Mouse (Mus musculus) C2C12 (cell line): ENCODE results near the gene Prrx2. TPM values are rescaled to one million over a fixed set of nuclear protein-coding genes. Genes with fewer than 3 reads are reported as not detected.

Experiments used
- H3K27me3 ChIP-seq: one replicate; pipeline ENCODE4 v1.6.1; 2011; ENCODE audit not compliant: control insufficient read depth, insufficient read depth, insufficient read length
- H3K36me3 ChIP-seq: one replicate; pipeline ENCODE4 v1.6.1; 2011; ENCODE audit not compliant: control insufficient read depth, insufficient read depth
- H3K4me3 ChIP-seq: one replicate; pipeline ENCODE4 v1.5.1; 2011; ENCODE audit warnings: mild to moderate bottlenecking, control low read depth; ENCODE audit not compliant: poor library complexity, insufficient read depth, severe bottlenecking
- H3K79me2 ChIP-seq: one replicate; pipeline ENCODE4 v1.6.1; 2011; ENCODE audit not compliant: control insufficient read depth, insufficient read depth
- H3K79me3 ChIP-seq: one replicate; pipeline ENCODE4 v1.6.1; 2011; ENCODE audit warnings: low read depth, control low read depth
- H3ac ChIP-seq: one replicate; pipeline ENCODE3; 2011; ENCODE audit warnings: low read depth; ENCODE audit not compliant: control insufficient read depth, insufficient read length
- CEBPB ChIP-seq: IDR thresholded peaks from one replicate; pipeline ENCODE4 v1.6.1; 2011; ENCODE audit warnings: low read depth, mild to moderate bottlenecking, control low read depth, moderate library complexity
- CTCF ChIP-seq: IDR thresholded peaks from one replicate; pipeline ENCODE4 v1.5.1; 2011; ENCODE audit not compliant: control insufficient read depth, insufficient read depth, insufficient read length
- FOSL1 ChIP-seq: IDR thresholded peaks from one replicate; pipeline ENCODE4 v1.8.0; 2011; ENCODE audit warnings: mild to moderate bottlenecking, low read length; ENCODE audit not compliant: poor library complexity, insufficient read depth, severe bottlenecking
- MAX ChIP-seq: IDR thresholded peaks from one replicate; pipeline ENCODE4 v1.6.1; 2011; ENCODE audit warnings: mild to moderate bottlenecking, control low read depth
- MYOD1 ChIP-seq: IDR thresholded peaks from one replicate; pipeline ENCODE4 v1.6.1; 2011; ENCODE audit warnings: low read depth; ENCODE audit not compliant: control insufficient read depth, insufficient read length
- MYOG ChIP-seq: IDR thresholded peaks from one replicate; pipeline ENCODE4 v1.6.1; 2011; ENCODE audit not compliant: control insufficient read depth, insufficient read length; ENCODE audit errors: extremely low read depth
- USF1 ChIP-seq: IDR thresholded peaks from one replicate; pipeline ENCODE4 v1.6.1; 2011; ENCODE audit warnings: low read depth, mild to moderate bottlenecking, control low read depth, moderate library complexity
- polyA plus RNA-seq: library from polyadenylated mRNA; unstranded; fragments of >200 nt; fragmentation: generic; extraction: Trizol; gene quantifications from one replicate; pipeline ENCODE4 v1.2.1, GENCODE M21; 2012; ENCODE audit warnings: missing spikeins

The Prrx2 gene
- polyA plus RNA-seq, 1 experiment, result 191 TPM

- no peak for TF ChIP-seq CTCF
- TF ChIP-seq MYOD1, result no peak
- TF ChIP-seq MYOG, result no peak
- TF ChIP-seq FOSL1, result no peak
- no peak for TF ChIP-seq USF1
- TF ChIP-seq CEBPB, result no peak
- no peak for TF ChIP-seq MAX
- peaks cover 91% of the 10 kb centered on the region for H3K36me3 ChIP-seq
- H3K27me3 ChIP-seq, result no peaks in the 10 kb centered on the region
- peaks cover 74% of the 10 kb centered on the region for H3K79me2 ChIP-seq
- H3K4me3 ChIP-seq, result no peak overlapping the region
- H3ac ChIP-seq, result no peak overlapping the region
- peaks cover 35% of the 10 kb centered on the region for H3K79me3 ChIP-seq
Measured at GRCm38 (mm10) chr2:30816383-30816782, 18.4 kb upstream of the Prrx2 start.

- Histone ChIP-seq H3K27me3 (no peaks in the 10 kb centered on the region), H3K79me2 (peaks cover 59% of the 10 kb centered on the region), H3ac (no peak overlapping the region), H3K36me3 (peaks cover 96% of the 10 kb centered on the region), H3K4me3 (no peak overlapping the region), H3K79me3 (peaks cover 16% of the 10 kb centered on the region)
- TF ChIP-seq USF1 (no peak), CTCF (no peak), FOSL1 (no peak), CEBPB (no peak), MYOG (no peak), MAX (no peak), MYOD1 (no peak)
Measured at GRCm38 (mm10) chr2:30819873-30820272, 14.9 kb upstream of the Prrx2 start.

DNA sequence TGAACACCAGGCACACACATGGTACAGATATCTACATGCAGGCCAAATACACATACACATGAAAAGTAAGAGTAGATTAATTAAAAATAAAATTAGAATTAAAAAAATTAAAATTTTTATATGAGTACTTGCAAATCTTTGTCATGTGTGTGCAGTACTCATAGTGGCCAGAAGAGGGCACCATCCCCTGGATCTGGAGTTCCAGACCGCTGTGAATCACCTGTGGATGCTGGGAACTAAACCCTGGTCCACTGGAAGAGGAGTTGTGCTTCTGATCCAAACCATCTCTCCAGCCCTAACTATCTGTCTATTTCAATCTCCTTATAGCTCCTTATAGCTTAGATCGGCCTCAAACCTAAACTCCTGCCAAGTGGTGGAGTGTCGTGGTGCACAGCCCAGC lies 13.7 kb upstream of the Prrx2 start:
- H3K79me3 ChIP-seq, result peaks cover 15% of the 10 kb centered on the region
- H3K79me2 ChIP-seq, result peaks cover 60% of the 10 kb centered on the region
- H3K4me3 ChIP-seq, result no peak overlapping the region
- H3ac ChIP-seq, result no peak overlapping the region
- peaks cover 96% of the 10 kb centered on the region for H3K36me3 ChIP-seq
- no peaks in the 10 kb centered on the region for H3K27me3 ChIP-seq
- TF ChIP-seq MYOD1 (no peak), CTCF (no peak), MYOG (no peak), FOSL1 (no peak), USF1 (no peak), MAX (no peak), CEBPB (no peak)

GRCm38 (mm10) chr2:30822460-30822859 lies 12.3 kb upstream of the Prrx2 start:
- no peaks in the 10 kb centered on the region for H3K27me3 ChIP-seq
- TF ChIP-seq CTCF (no peak), MAX (no peak), USF1 (no peak), CEBPB (no peak), MYOG (no peak), MYOD1 (no peak), FOSL1 (no peak)
- peaks cover 93% of the 10 kb centered on the region for H3K36me3 ChIP-seq
- peaks cover 27% of the 10 kb centered on the region for H3K79me3 ChIP-seq
- H3K4me3 ChIP-seq, result no peak overlapping the region
- peaks cover 64% of the 10 kb centered on the region for H3K79me2 ChIP-seq
- no peak overlapping the region for H3ac ChIP-seq

DNA sequence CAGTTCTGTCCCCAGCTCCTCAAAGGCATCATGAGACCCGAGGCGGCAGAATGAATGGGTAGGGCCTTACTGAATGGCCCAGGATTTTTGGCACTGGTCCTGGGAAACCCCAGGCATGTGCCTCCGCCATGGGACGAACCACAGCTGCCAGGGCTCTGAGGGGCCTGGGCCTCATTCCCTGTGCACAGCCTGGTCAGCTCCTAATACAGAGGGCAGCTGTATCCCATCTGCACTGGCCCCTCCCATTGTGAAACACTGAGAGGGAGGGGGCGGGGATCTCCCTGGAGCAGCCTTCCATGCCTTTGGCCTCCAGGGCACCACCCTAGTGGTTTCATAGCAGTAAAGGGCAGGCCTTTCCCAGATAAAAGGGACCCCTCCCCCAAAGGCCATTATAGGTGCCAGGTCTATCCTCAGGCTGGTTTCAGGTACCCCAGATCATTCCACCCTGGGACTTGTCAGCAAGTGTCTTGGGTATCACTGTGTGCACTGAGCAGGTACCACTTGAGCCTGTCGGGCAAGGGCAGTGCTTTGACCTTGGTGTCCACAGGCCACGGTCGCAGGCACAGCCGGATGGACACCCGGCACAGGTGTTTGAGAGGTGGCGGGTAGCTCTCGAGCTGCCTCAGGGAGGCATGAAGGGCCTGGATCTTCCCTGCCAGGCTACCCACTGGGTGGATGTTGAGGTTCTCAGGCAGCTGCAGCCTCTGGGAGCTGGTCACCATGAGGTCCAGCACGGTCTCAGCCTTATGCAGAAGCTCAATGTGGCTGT lies 11.2 kb upstream of the Prrx2 start:
- H3K36me3 ChIP-seq, result peaks cover 83% of the 10 kb centered on the region
- peaks cover 60% of the 10 kb centered on the region for H3K79me2 ChIP-seq
- peaks cover 32% of the 10 kb centered on the region for H3K79me3 ChIP-seq
- TF ChIP-seq FOSL1 (no peak), MYOD1 (peak; percentile 3)
- H3K27me3 ChIP-seq, result no peaks in the 10 kb centered on the region
- peak overlapping the region; percentile 12 for H3ac ChIP-seq
- no peak overlapping the region for H3K4me3 ChIP-seq

DNA sequence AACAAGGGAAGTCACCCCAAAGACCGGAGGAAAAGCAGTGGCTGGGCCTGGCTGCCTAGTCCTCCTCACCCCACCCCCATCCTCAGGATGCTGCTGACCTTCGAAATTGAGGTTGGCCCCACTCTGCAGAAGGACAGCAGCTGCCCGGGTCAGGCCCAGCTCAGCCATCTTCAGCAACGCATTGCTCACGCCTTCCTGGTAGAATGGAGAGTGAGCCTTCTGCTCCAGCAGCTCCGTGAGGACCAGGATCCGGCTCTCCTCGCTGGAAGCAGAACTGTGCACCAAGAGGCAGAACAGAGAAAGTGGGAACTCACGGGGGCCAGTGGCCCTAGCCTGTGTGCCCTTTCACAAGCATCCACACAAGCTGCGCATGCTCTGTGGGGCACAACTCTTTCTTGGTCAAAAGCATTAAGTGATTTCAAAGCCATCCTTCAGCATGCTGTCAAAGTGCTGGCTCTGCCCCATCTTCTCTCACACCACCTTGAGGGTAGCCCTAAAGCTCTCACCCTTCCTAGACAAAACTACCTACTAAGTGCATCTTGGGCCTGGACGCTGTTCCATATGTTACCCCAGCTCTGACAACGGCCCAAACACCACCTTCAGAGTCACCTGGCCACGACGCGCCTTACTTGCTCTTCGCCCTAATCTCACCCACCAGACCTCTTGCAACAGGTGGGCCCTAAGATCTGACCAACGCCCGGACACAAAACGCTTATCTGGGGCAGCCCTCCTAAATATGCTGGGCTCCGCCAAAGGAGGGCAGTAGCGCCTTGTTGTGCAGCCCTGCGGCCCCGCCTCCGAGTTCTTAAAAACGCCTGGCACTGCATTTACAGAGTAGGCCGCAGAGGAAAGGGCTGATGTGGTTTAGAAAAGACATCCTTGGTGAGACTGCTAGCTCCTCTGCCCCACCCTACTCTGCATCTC lies 7.7 kb upstream of the Prrx2 start:
- Histone ChIP-seq H3K4me3 (peak overlapping the region; percentile 100), H3K27me3 (no peaks in the 10 kb centered on the region), H3K36me3 (peaks cover 50% of the 10 kb centered on the region), H3ac (peak overlapping the region; percentile 89), H3K79me3 (peaks cover 26% of the 10 kb centered on the region), H3K79me2 (peaks cover 53% of the 10 kb centered on the region)
- TF ChIP-seq CEBPB (no peak), MYOG (no peak), CTCF (peak; percentile 10), USF1 (no peak)
